Mouse (Mus musculus) limb, embryonic 11.5 days (tissue): ENCODE measurements around the gene Pfkfb4. TPM values are rescaled to one million over a fixed set of nuclear protein-coding genes. Genes with fewer than 3 reads are reported as not detected.
A peak's percentile ranks its signal among the peaks of the same experiment; 100 is the strongest.

Source experiments
- ATAC-seq: fragments of 200-750 bp; cut with Nextera tagmentation; 2 replicates; pipeline ENCODE4 v1.8.0; 2017; ENCODE audit warnings: low read depth; ENCODE audit not compliant: insufficient number of reproducible peaks, low FRiP score, low TSS enrichment
- DNase-seq: peaks from one replicate; pipeline ENCODE4 v3.0.0-alpha.2; 2015; ENCODE audit warnings: low spot score
- H3K27ac ChIP-seq: fragments of 300-500 bp; sonication (generic); replicated peaks from 2 replicates; pipeline ENCODE4 v1.5.1; 2014; ENCODE audit warnings: low read depth, mild to moderate bottlenecking, low read length
- H3K27me3 ChIP-seq: fragments of 300-500 bp; sonication (generic); 2 replicates; pipeline ENCODE4 v1.6.1; 2014; ENCODE audit warnings: mild to moderate bottlenecking, low read length, mixed read lengths; ENCODE audit not compliant: control insufficient read depth, insufficient read depth
- H3K36me3 ChIP-seq: fragments of 300-500 bp; sonication (generic); 2 replicates; pipeline ENCODE4 v1.6.1; 2014; ENCODE audit warnings: mild to moderate bottlenecking, low read length, moderate library complexity, mixed read lengths; ENCODE audit not compliant: control insufficient read depth, insufficient read depth
- H3K4me1 ChIP-seq: fragments of 300-500 bp; sonication (generic); 2 replicates; pipeline ENCODE4 v1.6.1; 2014; ENCODE audit warnings: low read length, mixed read lengths; ENCODE audit not compliant: control insufficient read depth, insufficient read depth
- H3K4me2 ChIP-seq: fragments of 300-500 bp; sonication (generic); 2 replicates; pipeline ENCODE4 v1.6.1; 2014; ENCODE audit warnings: low read depth, mild to moderate bottlenecking, moderate library complexity; ENCODE audit not compliant: severe bottlenecking
- H3K4me3 ChIP-seq: fragments of 300-500 bp; sonication (generic); 2 replicates; pipeline ENCODE4 v1.5.1; 2014; ENCODE audit warnings: low read depth, low read length
- H3K9ac ChIP-seq: fragments of 300-500 bp; sonication (generic); 2 replicates; pipeline ENCODE4 v1.6.1; 2014; ENCODE audit warnings: mild to moderate bottlenecking, low read length
- H3K9me3 ChIP-seq: fragments of 300-500 bp; sonication (generic); 2 replicates; pipeline ENCODE4 v1.6.1; 2016; ENCODE audit warnings: low read length; ENCODE audit not compliant: control insufficient read depth
- WGBS: fragments of 180-500 bp; shearing (Covaris S2); extraction: QIAGEN DNeasy Blood & Tissue Kit; methylation state at CpG from one replicate; pipeline ENCODE4 v1.1.7; 2014; 5-methylcytosine and 5-hydroxymethylcytosine counted together
- polyA plus RNA-seq: library from polyadenylated mRNA; unstranded; fragments of >200 nt; fragmentation: Nextera tagmentation; extraction: Ambion mirVana; gene quantifications from 2 replicates; pipeline ENCODE4 v1.2.1, GENCODE M21; 2014

Pfkfb4 gene
- polyA plus RNA-seq, 1 experiment from 2014 or later: 9.4 TPM

GRCm38 (mm10) chr9:109038086-109038895, 46.7 kb downstream of the Pfkfb4 start, which contains the start of gene Shisa5:
Gene Shisa5, plus strand, starts transcription at chr9:109038565.
- Histone ChIP-seq H3K9ac (peak within 1 kb of the TSS; percentile 84), H3K4me1 (no peaks in the 10 kb centered on the region), H3K9me3 (no peaks in the 10 kb centered on the region), H3K27ac (0 out of 2 replicates have a peak within 1 kb of the TSS, but pooled peaks have one; percentile 8), H3K4me2 (peak within 1 kb of the TSS; percentile 83), H3K4me3 (peak within 1 kb of the TSS; percentile 73), H3K36me3 (no peaks in the 10 kb centered on the region), H3K27me3 (no peaks in the 10 kb centered on the region)
- ATAC-seq (peak; percentile 89), DNase-seq (peak; percentile 90)
- under 1% methylated on average over 40 of the region's 40 CpGs for WGBS

- WGBS: 20% methylated on average over 8 of the region's 8 CpGs
- Histone ChIP-seq H3K4me2 (peak overlapping the region; percentile 83), H3K27ac (no peak overlapping the region), H3K36me3 (no peaks in the 10 kb centered on the region), H3K9ac (peak overlapping the region; percentile 84), H3K9me3 (no peaks in the 10 kb centered on the region), H3K4me3 (peak overlapping the region; percentile 73), H3K4me1 (no peaks in the 10 kb centered on the region), H3K27me3 (no peaks in the 10 kb centered on the region)
- peak; percentile 14; the same call in 1 of the 2 replicates for ATAC-seq
- no peak for DNase-seq
These were observed 47.4 kb downstream of the Pfkfb4 start for GRCm38 (mm10) chr9:109038901-109039364.

DNA sequence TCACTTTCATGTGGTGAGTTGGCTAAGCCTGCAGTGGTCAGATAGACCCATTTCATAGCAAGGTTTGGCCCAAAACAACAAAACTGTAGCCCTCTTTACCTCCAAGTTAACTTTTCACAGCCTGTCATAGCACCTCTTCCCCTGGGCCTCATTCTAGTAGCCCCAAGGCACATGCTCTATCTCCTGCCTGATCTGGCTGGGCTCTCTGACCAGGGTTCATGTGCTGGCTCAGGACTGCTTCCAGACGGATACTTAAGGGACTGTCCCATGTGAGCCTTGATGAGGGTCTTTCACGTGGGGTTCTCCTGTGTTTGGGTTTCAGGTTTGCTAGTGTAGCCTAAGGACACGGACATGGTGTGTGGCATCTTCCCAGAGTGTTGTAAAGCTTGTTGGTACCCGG, 48.1 kb downstream of the Pfkfb4 start:
- Histone ChIP-seq H3K36me3 (no peaks in the 10 kb centered on the region), H3K27me3 (no peaks in the 10 kb centered on the region), H3K27ac (no peak overlapping the region), H3K4me3 (no peak overlapping the region), H3K4me2 (no peak overlapping the region), H3K9me3 (no peaks in the 10 kb centered on the region), H3K4me1 (no peaks in the 10 kb centered on the region), H3K9ac (no peak overlapping the region)
- WGBS: 85% methylated on average over 4 of the region's 4 CpGs
- DNase-seq: no peak
- ATAC-seq: no peak

DNA sequence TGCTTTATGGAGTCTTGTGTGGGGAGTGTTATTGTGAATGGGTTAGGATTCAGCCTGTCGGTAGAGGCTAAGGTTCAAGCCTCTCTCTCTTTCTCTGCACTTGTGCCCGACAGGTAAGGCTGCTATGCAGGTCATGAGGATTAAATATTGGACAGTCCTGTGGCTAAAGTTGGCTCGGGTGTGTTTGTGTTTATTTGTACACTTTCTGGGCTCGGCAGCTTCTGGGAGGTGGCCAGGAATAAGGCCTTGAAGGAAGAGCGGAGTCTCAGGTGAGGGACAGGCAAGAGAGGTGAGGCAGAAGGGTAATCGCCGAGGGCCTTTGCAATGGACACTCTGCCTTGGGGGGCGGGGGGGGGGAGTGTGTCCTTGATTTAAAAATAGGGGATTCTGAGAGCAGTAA, 48.6 kb downstream of the Pfkfb4 start:
- ATAC-seq: no peak
- Histone ChIP-seq H3K4me1 (no peaks in the 10 kb centered on the region), H3K9me3 (no peaks in the 10 kb centered on the region), H3K27ac (no peak overlapping the region), H3K36me3 (no peaks in the 10 kb centered on the region), H3K9ac (no peak overlapping the region), H3K4me2 (no peak overlapping the region), H3K4me3 (no peak overlapping the region), H3K27me3 (no peaks in the 10 kb centered on the region)
- WGBS: 85% methylated on average over 8 of the region's 8 CpGs
- DNase-seq: no peak

DNA sequence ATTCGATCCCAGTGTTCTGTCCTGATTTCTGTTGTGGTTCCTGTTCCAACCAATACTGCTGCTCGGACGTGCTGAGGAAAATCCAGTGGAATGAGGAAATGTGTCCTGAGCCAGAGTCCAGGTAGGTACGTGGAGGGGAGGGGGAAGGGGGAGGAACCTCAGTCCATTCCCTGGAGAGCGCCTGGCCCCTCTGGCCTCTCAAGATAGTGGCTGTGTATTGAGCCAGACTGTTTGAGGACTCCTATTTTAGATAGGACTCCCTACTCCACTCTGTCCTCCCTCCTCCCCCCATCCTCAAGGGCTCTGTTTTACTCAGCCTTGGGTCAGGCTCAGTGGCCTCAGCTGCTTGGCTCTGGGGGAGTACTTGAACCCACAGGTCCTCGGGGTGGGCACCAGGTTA, 49.3 kb downstream of the Pfkfb4 start:
- Histone ChIP-seq H3K27me3 (no peaks in the 10 kb centered on the region), H3K4me3 (no peak overlapping the region), H3K4me1 (no peaks in the 10 kb centered on the region), H3K9ac (0 out of 2 replicates have a peak overlapping the region, but pooled peaks have one; percentile 19), H3K9me3 (no peaks in the 10 kb centered on the region), H3K4me2 (no peak overlapping the region), H3K36me3 (no peaks in the 10 kb centered on the region), H3K27ac (no peak overlapping the region)
- ATAC-seq (0 out of 2 replicates have a peak, but pooled peaks have one; percentile 27), DNase-seq (no peak)
- WGBS: 71% methylated on average over 6 of the region's 6 CpGs

- no peak for ATAC-seq
- Histone ChIP-seq H3K27ac (no peak overlapping the region), H3K4me2 (no peak overlapping the region), H3K4me1 (no peaks in the 10 kb centered on the region), H3K9me3 (no peaks in the 10 kb centered on the region), H3K27me3 (no peaks in the 10 kb centered on the region), H3K9ac (no peak overlapping the region), H3K36me3 (no peaks in the 10 kb centered on the region), H3K4me3 (no peak overlapping the region)
- DNase-seq: no peak
- 82% methylated on average over 7 of the region's 7 CpGs for WGBS
These were observed 49.8 kb downstream of the Pfkfb4 start for GRCm38 (mm10) chr9:109041351-109041750.

GRCm38 (mm10) chr9:109046306-109046705, 54.7 kb downstream of the Pfkfb4 start:
- H3K36me3 ChIP-seq: no peaks in the 10 kb centered on the region; the same call in 1 of the 2 replicates
- DNase-seq: peak; percentile 50
- H3K4me1 ChIP-seq: no peaks in the 10 kb centered on the region
- H3K4me2 ChIP-seq: no peak overlapping the region
- no peak overlapping the region for H3K9ac ChIP-seq
- no peak overlapping the region for H3K27ac ChIP-seq
- no peak overlapping the region for H3K4me3 ChIP-seq
- H3K27me3 ChIP-seq: no peaks in the 10 kb centered on the region
- no peaks in the 10 kb centered on the region for H3K9me3 ChIP-seq
- no peak for ATAC-seq
- 36% methylated on average over 5 of the region's 5 CpGs for WGBS

DNA sequence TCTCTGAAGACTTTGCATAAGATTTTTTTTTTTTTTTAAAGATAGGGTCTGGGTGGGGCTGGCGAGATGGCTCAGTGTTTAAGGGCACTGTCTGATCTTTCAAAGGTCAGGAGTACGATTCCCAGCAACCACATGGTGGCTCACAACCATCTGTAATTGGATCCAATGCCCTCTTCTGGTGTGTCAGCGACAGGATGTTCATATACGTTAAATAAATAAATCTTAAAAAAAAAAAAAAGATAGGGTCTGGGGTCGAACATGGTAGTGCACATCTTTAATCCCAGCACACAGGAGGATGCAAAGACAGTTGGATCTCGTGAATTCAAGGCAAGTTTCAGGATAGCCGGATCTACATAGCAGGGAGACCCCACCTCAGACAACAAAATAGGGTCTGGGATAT, 57.7 kb downstream of the Pfkfb4 start:
- peaks cover under 1% of the 10 kb centered on the region; the same call in 1 of the 2 replicates for H3K4me1 ChIP-seq
- H3K27me3 ChIP-seq: no peaks in the 10 kb centered on the region
- no peak overlapping the region for H3K4me2 ChIP-seq
- ATAC-seq: no peak
- H3K9ac ChIP-seq: no peak overlapping the region
- 86% methylated on average over 7 of the region's 7 CpGs for WGBS
- no peak for DNase-seq
- no peaks in the 10 kb centered on the region for H3K9me3 ChIP-seq
- no peak overlapping the region for H3K27ac ChIP-seq
- no peak overlapping the region for H3K4me3 ChIP-seq
- H3K36me3 ChIP-seq: no peaks in the 10 kb centered on the region; the same call in 1 of the 2 replicates
